Mouse (Mus musculus) intestine, embryonic 15.5 days (tissue): ENCODE data around the gene Ets1. TPM values are rescaled to one million over a fixed set of nuclear protein-coding genes. Genes with fewer than 3 reads are reported as not detected.

Experiments
- ATAC-seq: fragments of 200-750 bp; cut with Nextera tagmentation; 2 replicates; pipeline ENCODE4 v1.8.0; 2017; ENCODE audit warnings: moderate TSS enrichment, moderate library complexity
- H3K27ac ChIP-seq: fragments of 300-500 bp; sonication (generic); 2 replicates; pipeline ENCODE4 v1.5.1; 2015; ENCODE audit warnings: mild to moderate bottlenecking, inconsistent platforms
- H3K27me3 ChIP-seq: fragments of 300-500 bp; sonication (generic); replicated peaks from 2 replicates; pipeline ENCODE4 v1.6.1; 2015; ENCODE audit warnings: inconsistent platforms
- H3K36me3 ChIP-seq: fragments of 300-500 bp; sonication (generic); 2 replicates; pipeline ENCODE4 v1.6.1; 2015; ENCODE audit warnings: inconsistent platforms
- H3K4me1 ChIP-seq: fragments of 300-500 bp; sonication (generic); replicated peaks from 2 replicates; pipeline ENCODE4 v1.6.1; 2015; ENCODE audit warnings: inconsistent platforms
- H3K4me2 ChIP-seq: fragments of 300-500 bp; sonication (generic); replicated peaks from 2 replicates; pipeline ENCODE4 v1.6.1; 2015; ENCODE audit warnings: mild to moderate bottlenecking, inconsistent platforms
- H3K4me3 ChIP-seq: fragments of 300-500 bp; sonication (generic); replicated peaks from 2 replicates; pipeline ENCODE4 v1.5.1; 2015; ENCODE audit warnings: inconsistent platforms
- H3K9ac ChIP-seq: fragments of 300-500 bp; sonication (generic); 2 replicates; pipeline ENCODE4 v1.6.1; 2015; ENCODE audit warnings: inconsistent platforms
- H3K9me3 ChIP-seq: fragments of 300-500 bp; sonication (generic); 2 replicates; pipeline ENCODE4 v1.6.1; 2016; ENCODE audit warnings: inconsistent platforms
- WGBS: fragments of 180-500 bp; shearing (Covaris S2); methylation state at CpG from one replicate; pipeline ENCODE4 v1.1.7; 2015; 5-methylcytosine and 5-hydroxymethylcytosine counted together
- polyA plus RNA-seq: library from polyadenylated mRNA; unstranded; fragments of >200 nt; fragmentation: Nextera tagmentation; extraction: Ambion mirVana; gene quantifications from 2 replicates; pipeline ENCODE4 v1.2.1, GENCODE M21; 2015

Gene Ets1
- polyA plus RNA-seq, 1 experiment from 2014 or later = 43.0 TPM

GRCm38 (mm10) chr9:32713106-32713505 is 77.1 kb downstream of the Ets1 start:
- H3K27me3 ChIP-seq = no peaks in the 10 kb centered on the region
- no peak for ATAC-seq
- H3K4me3 ChIP-seq = no peak overlapping the region
- H3K4me1 ChIP-seq = peaks cover 51% of the 10 kb centered on the region
- H3K36me3 ChIP-seq = no peaks in the 10 kb centered on the region
- H3K9me3 ChIP-seq = no peaks in the 10 kb centered on the region
- no peak overlapping the region for H3K9ac ChIP-seq
- no peak overlapping the region for H3K4me2 ChIP-seq
- no peak overlapping the region for H3K27ac ChIP-seq
- WGBS = 74% methylated on average over 1 of the region's 1 CpGs

DNA sequence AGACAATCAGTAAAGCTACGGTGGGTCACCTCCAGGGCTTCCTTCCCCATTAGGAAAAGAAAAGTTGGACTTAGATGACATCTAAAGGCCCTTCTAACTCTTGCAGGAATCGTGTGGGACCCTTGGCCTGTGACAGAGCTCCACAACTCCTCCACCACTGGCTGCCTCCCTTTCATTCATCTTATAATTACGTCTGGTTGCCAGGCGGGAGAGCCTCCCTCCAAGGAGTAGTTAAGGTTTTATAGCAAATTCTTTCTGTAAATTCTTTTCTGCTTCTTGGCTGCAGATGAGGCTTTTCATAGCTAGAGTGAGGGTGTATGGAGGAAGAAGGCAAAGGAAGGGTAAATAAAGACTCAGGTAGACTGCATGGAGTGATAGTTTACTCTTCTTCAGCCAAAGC is 77.8 kb downstream of the Ets1 start:
- no peak overlapping the region for H3K4me2 ChIP-seq
- no peaks in the 10 kb centered on the region for H3K36me3 ChIP-seq
- ATAC-seq = no peak
- H3K9ac ChIP-seq = no peak overlapping the region
- 43% methylated on average over 4 of the region's 4 CpGs for WGBS
- no peaks in the 10 kb centered on the region for H3K9me3 ChIP-seq
- no peak overlapping the region for H3K27ac ChIP-seq
- no peak overlapping the region for H3K4me3 ChIP-seq
- no peaks in the 10 kb centered on the region for H3K27me3 ChIP-seq
- peaks cover 47% of the 10 kb centered on the region for H3K4me1 ChIP-seq

DNA sequence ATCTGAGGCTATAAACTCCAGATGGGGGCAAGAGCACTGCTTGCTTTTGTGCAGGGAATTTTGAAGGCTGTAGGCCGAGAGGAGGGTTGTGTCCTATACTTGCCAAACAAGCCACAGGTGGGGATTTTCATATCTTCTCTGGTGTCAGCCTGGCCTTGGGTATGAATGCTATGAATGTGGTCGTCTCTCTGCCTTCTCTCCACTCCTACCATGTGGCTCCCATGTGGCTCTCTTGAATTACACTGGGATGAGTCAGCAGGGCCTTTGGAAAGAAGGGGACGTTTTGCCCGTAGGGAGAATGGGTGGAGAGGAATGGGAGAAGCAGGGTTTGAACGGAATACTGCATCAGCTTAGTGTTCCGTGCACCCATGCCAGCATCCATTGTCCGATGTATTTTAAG is 78.5 kb downstream of the Ets1 start:
- H3K9ac ChIP-seq = no peak overlapping the region
- H3K9me3 ChIP-seq = no peaks in the 10 kb centered on the region
- no peak overlapping the region for H3K4me3 ChIP-seq
- no peak for ATAC-seq
- WGBS = 63% methylated on average over 7 of the region's 7 CpGs
- H3K27me3 ChIP-seq = no peaks in the 10 kb centered on the region
- H3K4me1 ChIP-seq = peaks cover 41% of the 10 kb centered on the region
- no peak overlapping the region for H3K27ac ChIP-seq
- H3K36me3 ChIP-seq = no peaks in the 10 kb centered on the region
- H3K4me2 ChIP-seq = no peak overlapping the region

DNA sequence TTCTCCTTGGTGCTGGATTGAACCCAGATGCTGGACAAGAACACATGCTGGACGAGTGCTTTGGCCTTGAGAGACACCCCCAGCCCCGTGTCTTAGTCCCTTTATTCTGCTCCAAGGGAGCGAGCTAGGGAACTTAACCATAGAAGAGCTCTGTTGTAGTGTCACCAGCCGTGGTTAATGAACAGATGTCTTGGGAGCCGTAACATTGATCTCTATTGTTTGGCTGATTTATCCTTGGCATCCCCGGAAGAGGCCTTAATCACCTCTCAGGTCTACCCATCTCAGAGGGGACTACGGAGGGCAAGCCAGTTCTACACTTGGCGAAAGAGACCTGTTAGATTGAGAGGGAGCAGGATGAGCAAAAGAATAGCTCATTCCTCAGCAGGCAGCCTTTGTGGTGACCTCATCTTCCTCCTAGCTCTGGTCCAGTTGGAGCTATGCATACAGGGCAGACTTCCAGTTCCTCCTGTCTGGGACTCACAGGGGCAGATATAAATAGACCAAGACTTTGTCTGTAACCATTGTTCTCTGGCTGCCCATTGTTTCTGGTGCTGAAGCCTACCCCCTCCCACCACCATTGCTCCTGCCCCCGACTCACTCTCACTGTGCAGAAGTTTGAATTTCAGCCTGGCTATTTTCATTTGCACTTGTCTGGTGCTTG is 79.9 kb downstream of the Ets1 start:
- Histone ChIP-seq H3K27me3 (no peaks in the 10 kb centered on the region), H3K9me3 (no peaks in the 10 kb centered on the region), H3K4me2 (no peak overlapping the region), H3K4me1 (peaks cover 45% of the 10 kb centered on the region), H3K4me3 (no peak overlapping the region), H3K27ac (peak overlapping the region; percentile 39; the same call in 1 of the 2 replicates), H3K36me3 (no peaks in the 10 kb centered on the region), H3K9ac (no peak overlapping the region)
- peak; percentile 60 for ATAC-seq
- WGBS = 43% methylated on average over 9 of the region's 9 CpGs

DNA sequence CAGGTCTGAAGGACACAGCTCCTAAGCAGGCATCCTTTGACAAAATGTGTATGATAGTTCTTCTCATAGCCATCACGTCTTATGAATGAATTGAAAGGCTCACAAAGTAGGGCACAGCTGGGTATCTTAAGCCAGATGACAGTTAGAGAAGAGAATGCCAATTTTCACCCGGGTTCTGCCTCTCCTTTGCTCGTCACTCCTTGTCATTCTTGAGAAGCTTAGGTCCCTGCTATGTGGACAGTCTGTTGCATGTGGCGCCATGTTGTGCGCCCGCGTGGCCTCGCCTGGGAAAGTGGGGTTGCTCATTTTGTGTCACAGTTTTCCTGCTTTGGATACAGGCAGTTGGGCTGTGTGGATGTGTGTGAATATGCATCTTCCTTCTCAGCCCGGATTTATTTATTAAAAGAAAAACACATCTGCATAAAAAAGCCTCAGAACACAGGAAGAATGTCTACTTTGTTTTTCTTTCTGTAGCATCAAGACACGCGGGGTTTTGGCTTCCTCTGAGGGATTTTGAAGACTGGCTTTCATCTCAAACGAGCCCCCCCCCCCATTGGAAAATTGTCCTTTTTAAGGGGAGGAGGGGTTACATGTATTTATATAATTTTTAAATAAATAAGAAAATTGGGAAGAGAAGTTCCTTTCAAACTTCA is 81.4 kb downstream of the Ets1 start:
- WGBS = 66% methylated on average over 12 of the region's 12 CpGs
- H3K4me1 ChIP-seq = peaks cover 42% of the 10 kb centered on the region

DNA sequence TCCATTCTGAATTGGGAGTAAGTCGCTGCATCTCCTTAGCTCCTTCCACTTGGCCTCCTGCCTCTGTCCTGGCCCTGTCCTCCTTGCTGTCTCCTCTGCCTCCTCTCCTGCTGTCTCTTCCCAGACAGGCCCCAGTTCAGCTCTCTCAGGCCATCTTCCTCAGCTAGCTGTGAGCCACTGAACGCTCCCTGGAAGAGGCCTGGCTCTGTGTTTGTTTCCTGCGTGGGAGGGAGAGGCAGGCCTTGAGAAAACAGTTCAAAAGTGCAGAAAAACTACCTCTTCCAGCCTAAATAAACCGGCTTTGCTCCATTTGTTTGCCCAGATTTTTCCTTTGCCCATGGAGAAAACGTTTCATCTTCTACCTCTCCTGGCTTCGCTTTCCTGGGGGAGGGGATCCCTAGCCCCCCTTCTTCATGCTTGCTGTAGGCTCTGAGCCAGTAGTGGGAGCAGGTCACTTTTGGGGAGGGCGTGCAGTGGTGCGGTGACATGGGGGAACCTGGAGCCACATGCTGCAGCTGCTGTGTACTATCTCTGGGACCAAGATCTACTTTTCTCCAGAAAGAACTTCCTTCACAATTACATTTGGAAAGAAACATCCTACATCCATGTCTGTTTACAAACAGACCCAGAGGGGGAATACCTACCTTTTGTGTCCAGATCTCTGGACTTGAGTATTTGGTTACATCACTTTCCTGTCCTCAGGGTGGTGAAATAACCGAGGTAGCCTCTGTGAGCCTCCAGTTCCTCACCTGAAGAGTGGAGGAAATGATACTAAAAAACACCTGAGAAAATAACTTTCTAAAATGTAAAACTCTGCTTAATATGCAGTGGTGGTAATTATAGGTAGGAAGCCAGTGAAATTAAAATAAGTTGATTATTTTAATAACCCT is 82.2 kb downstream of the Ets1 start:
- Histone ChIP-seq H3K9ac (no peak overlapping the region), H3K4me2 (no peak overlapping the region), H3K36me3 (no peaks in the 10 kb centered on the region), H3K27me3 (no peaks in the 10 kb centered on the region), H3K4me3 (no peak overlapping the region), H3K4me1 (peaks cover 36% of the 10 kb centered on the region), H3K9me3 (no peaks in the 10 kb centered on the region), H3K27ac (no peak overlapping the region)
- WGBS = 48% methylated on average over 9 of the region's 9 CpGs
- ATAC-seq = no peak

More for the DNA sequence above, 81.4 kb downstream of the Ets1 start:
- Histone ChIP-seq H3K27me3 (no peaks in the 10 kb centered on the region), H3K27ac (0 out of 2 replicates have a peak overlapping the region, but pooled peaks have one; percentile 19), H3K9ac (no peak overlapping the region), H3K36me3 (no peaks in the 10 kb centered on the region), H3K4me3 (no peak overlapping the region), H3K4me2 (no peak overlapping the region), H3K9me3 (no peaks in the 10 kb centered on the region)
- no peak for ATAC-seq

- H3K4me3 ChIP-seq = no peak overlapping the region
- 77% methylated on average over 4 of the region's 4 CpGs for WGBS
- H3K27ac ChIP-seq = no peak overlapping the region
- H3K9me3 ChIP-seq = no peaks in the 10 kb centered on the region
- peaks cover 34% of the 10 kb centered on the region for H3K4me1 ChIP-seq
- no peak for ATAC-seq
- H3K4me2 ChIP-seq = no peak overlapping the region
- H3K9ac ChIP-seq = no peak overlapping the region
- no peaks in the 10 kb centered on the region for H3K36me3 ChIP-seq
- H3K27me3 ChIP-seq = no peaks in the 10 kb centered on the region
Observed at GRCm38 (mm10) chr9:32718868-32719267, 82.8 kb downstream of the Ets1 start.

DNA sequence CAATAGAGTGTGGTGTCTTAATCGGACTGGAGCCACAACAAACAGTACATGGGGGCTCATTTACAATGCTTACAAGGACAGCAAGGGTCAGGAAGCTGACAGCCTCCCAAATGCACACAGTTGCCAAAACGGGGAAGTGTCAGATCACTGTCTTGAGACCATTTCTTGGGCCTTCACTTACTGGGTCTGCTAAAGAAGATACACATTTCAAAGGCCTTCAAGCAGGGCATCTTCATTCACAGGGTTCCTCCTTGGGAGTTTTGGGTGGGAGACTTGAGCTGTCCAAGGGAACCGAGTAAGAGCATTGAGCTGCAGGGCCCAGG is 83.9 kb downstream of the Ets1 start:
- Histone ChIP-seq H3K36me3 (no peaks in the 10 kb centered on the region), H3K4me3 (no peak overlapping the region), H3K27me3 (no peaks in the 10 kb centered on the region), H3K4me1 (peaks cover 25% of the 10 kb centered on the region), H3K27ac (no peak overlapping the region), H3K9me3 (no peaks in the 10 kb centered on the region), H3K9ac (no peak overlapping the region), H3K4me2 (0 out of 2 replicates have a peak overlapping the region, but pooled peaks have one; percentile 5)
- ATAC-seq = no peak
- WGBS = 51% methylated on average over 3 of the region's 3 CpGs

- Histone ChIP-seq H3K9me3 (no peaks in the 10 kb centered on the region), H3K4me1 (peaks cover 25% of the 10 kb centered on the region), H3K27me3 (no peaks in the 10 kb centered on the region), H3K4me2 (0 out of 2 replicates have a peak overlapping the region, but pooled peaks have one; percentile 5), H3K4me3 (no peak overlapping the region), H3K36me3 (no peaks in the 10 kb centered on the region), H3K27ac (0 out of 2 replicates have a peak overlapping the region, but pooled peaks have one; percentile 4), H3K9ac (no peak overlapping the region)
- ATAC-seq = no peak
- 44% methylated on average over 12 of the region's 12 CpGs for WGBS
Observed at GRCm38 (mm10) chr9:32720264-32721031, 84.4 kb downstream of the Ets1 start.

- Histone ChIP-seq H3K9ac (no peak overlapping the region), H3K4me1 (peaks cover 19% of the 10 kb centered on the region), H3K4me2 (no peak overlapping the region), H3K9me3 (no peaks in the 10 kb centered on the region), H3K36me3 (no peaks in the 10 kb centered on the region), H3K4me3 (no peak overlapping the region), H3K27me3 (no peaks in the 10 kb centered on the region), H3K27ac (no peak overlapping the region)
- WGBS = 63% methylated on average over 2 of the region's 2 CpGs
- no peak for ATAC-seq
Observed at GRCm38 (mm10) chr9:32721081-32721480, 85.1 kb downstream of the Ets1 start.

DNA sequence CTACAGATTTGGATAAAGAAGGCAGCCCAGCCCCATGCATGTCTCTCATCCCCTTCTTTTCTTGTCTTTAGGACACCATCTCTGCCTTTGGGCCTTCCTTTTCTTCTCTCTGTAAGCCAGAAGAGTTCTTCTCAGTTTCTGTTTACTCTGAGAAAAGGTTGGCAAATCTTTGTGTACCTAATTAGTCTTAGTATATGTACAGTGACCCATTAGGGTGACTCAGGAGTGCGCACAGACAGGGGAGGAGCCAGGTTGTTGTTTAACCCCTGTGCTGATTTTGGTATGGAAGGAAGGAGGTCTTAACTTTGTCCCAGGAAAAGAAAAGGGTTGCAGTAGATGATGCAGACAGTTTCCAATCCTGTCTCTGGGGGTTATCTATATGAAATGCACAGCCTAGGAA is 86.2 kb downstream of the Ets1 start:
- WGBS = 58% methylated on average over 1 of the region's 1 CpGs
- H3K4me3 ChIP-seq = no peak overlapping the region
- peaks cover 16% of the 10 kb centered on the region for H3K4me1 ChIP-seq
- H3K4me2 ChIP-seq = no peak overlapping the region
- H3K9me3 ChIP-seq = no peaks in the 10 kb centered on the region
- H3K36me3 ChIP-seq = no peaks in the 10 kb centered on the region
- no peak overlapping the region for H3K9ac ChIP-seq
- no peak overlapping the region for H3K27ac ChIP-seq
- H3K27me3 ChIP-seq = no peaks in the 10 kb centered on the region
- no peak for ATAC-seq

DNA sequence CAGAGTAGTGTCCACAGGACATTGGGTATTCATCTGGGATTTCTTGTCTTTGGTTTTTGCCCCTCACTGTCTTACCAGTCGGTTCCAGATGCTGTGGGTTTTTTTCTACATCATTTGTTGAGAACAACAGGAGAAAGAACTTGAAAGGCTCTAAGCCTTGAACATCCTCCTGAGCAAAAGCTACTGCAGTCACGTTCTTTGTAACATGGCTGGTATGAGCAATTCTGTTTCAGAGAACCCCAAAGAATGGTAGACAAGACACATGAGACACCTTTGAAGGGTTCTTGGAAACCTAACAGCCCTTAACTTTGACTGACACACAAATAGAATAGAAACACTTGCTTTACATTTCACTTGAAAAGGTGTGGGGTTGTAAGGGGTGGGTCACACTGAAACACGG is 86.9 kb downstream of the Ets1 start:
- no peak for ATAC-seq
- Histone ChIP-seq H3K36me3 (no peaks in the 10 kb centered on the region), H3K27ac (no peak overlapping the region), H3K4me2 (no peak overlapping the region), H3K9ac (no peak overlapping the region), H3K9me3 (no peaks in the 10 kb centered on the region), H3K4me3 (no peak overlapping the region), H3K27me3 (no peaks in the 10 kb centered on the region), H3K4me1 (peaks cover 16% of the 10 kb centered on the region)
- WGBS = 84% methylated on average over 3 of the region's 3 CpGs
